Mouse (Mus musculus) urinary bladder, postnatal 36 days (tissue): Measurements from ENCODE around the gene Gm28230.

Experiments used
- DNase-seq, 2 experiments: peaks; one replicate each; pipeline ENCODE4 v3.0.0; 2022; ENCODE audit warnings: low spot score in 2 of 2, mixed read lengths in 1 of 2

Gene Gm28230

GRCm38 (mm10) chr2:74691022-74691951, 35.2 kb upstream of the Gm28230 start, which contains the start of gene Hoxd10:
Hoxd10 (plus strand) TSS chr2:74691924.
- DNase-seq = peak; percentile 72 to 85

- no peak for DNase-seq
These were observed 34.3 kb upstream of the Gm28230 start for GRCm38 (mm10) chr2:74691995-74692807.

DNA sequence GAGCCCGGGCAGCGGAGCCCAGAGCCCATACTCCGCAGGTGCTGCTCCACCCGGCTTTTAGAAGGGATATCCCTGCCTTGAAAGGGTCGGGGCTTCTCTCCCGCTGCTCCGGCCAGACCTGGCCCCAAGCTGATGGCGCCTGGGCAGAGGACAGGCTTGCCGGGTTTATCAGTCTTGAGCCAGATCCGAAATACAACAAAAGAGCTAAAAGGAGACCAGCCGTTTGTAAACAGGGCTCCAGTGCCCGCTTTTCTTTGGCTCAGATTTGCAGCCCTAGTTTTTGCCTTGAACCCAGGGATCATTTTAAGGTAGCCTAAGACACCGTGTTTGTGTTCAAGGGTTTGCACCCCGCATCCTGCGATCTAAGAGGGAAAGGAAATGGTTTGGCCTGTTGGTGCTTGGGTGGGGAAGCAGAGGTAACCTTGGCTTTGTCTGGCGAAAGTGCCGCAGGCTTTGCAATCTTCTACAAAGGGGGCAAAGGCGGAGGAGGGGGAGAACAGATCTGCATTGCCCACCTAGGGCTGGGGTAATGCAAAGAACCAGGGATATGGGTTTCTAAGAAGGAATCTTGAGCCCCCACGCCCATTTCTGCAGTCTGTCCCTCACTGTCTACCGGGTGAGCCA, 33.6 kb upstream of the Gm28230 start:
- no peak for DNase-seq

GRCm38 (mm10) chr2:74693432-74693827, 33.1 kb upstream of the Gm28230 start:
- DNase-seq = no peak

DNA sequence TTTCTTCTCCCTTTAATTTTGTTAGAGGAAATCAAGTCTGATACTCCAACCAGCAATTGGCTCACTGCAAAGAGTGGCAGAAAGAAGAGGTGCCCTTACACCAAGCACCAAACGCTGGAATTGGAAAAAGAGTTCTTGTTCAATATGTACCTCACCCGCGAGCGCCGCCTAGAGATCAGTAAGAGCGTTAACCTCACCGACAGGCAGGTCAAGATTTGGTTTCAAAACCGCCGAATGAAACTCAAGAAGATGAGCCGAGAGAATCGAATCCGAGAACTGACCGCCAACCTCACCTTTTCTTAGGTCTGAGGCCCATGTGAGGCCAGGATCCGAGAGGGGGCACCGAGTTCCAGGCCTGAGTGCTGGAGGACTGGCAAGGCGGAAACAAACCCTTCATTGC, 32.5 kb upstream of the Gm28230 start:
- no peak for DNase-seq

DNA sequence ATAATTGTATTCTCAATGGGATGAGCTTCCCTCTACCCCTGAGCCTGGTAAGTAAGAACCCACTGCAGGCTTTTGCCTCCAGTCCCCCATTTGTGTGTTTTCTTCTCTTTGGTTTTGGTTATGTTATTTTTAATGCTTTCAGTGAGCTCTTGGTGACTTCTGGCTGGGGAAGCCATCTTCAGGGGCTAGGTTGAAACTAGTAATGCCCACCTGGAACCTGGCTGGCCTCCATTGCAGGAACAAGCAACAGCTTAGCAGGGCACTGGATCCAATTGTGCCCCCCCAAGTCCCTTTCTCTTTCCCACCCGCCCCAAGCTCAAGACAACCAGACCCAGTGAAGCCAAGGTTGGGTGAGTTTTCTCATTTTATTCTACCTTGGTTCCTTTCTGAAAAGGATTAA, 31.1 kb upstream of the Gm28230 start:
- no peak for DNase-seq

GRCm38 (mm10) chr2:74695813-74696430, 30.6 kb upstream of the Gm28230 start:
- DNase-seq = no peak

- no peak for DNase-seq
These were observed 29.8 kb upstream of the Gm28230 start for GRCm38 (mm10) chr2:74696442-74697335.

- peak; percentile 75 to 79 for DNase-seq
These were observed 28.9 kb upstream of the Gm28230 start, which contains the start of gene Hoxd9 for GRCm38 (mm10) chr2:74697567-74698121. Hoxd9 (plus strand) TSS chr2:74697727.

GRCm38 (mm10) chr2:74698201-74699052, 28.1 kb upstream of the Gm28230 start:
- peak in 1 of 2 experiments; percentile 46 for DNase-seq

DNA sequence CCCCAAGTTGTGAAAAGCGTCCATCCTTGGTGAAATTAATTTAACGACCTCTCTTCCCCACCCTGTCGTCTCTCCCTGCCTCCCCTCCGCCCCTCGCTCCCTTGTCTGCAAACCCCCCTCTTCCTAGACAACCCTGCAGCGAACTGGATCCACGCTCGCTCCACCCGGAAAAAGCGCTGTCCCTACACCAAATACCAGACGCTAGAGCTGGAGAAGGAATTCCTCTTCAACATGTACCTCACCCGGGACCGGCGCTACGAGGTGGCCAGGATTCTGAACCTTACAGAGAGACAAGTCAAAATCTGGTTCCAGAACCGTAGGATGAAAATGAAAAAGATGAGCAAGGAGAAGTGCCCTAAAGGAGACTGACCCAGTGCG, 27.5 kb upstream of the Gm28230 start:
- no peak for DNase-seq

DNA sequence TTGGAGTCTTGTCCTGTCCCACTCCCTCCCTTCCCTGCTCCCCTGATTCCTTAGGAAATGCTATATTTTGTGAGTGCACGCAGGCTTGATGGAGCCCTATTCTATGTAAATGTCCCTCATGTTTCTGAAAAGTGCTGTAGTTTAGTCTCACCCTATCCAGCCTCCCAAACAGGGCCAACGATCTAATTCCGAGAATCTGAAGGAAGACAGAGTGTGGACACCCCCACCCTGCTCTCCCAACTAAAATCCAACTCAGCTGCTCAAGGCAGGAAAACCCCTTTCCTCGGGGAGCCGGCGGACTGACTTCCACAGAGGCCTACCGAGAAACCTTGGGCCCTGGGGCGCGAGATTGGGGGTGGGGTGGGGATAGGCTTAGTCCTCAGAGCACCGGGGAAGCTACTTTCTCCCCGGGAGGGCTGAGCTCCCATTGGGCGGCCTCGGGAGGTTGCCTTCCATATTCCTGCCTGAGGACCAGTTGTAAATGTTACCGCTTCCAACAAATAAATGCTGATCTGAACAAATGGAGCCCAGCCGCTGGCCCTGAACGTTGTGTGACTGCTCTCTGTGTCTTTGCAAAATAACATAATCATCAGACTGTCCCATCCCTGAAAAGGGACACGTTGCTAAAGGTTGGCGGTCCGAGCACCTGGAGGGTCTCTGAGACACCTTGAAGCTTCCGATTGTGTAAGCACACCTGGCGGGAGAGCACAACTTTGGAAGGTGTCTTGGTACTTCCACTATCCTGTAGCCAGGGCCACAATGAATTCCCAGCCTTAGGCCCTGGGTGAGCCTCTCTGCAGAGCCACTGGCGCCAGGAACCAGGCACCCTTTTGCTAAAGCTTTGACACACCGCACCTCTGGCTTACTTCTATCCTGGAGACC, 26.6 kb upstream of the Gm28230 start:
- no peak for DNase-seq

DNA sequence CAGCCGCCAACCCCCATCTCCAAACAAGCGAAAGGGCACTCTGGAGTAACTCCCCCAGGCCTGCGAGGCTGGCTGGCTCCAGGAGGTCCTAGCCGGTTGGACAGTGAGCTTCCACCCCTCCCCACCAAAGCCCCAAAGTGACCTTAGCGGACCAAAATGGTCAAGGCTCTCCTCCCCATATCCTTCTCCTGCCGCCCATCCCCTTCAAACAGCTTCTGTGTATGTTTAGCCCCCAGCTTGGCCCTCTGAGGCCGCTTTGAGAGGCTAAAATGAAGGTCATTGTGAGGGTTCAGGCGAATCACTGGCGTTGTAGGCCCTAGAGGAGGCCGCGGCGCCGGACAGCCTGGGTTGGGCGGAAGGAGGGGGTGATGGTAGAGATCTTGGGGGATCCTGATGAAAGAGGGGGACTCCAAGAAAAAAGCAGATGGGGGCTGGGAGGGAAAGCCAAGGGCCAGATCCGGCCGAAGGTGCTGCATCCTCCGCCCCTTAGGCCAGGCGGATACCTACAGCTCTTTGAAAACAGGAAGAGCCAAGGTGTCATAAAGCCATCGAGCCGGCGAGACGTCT, 25.9 kb upstream of the Gm28230 start:
- no peak for DNase-seq

- DNase-seq = peak; percentile 74 to 83
These were observed 24.3 kb upstream of the Gm28230 start for GRCm38 (mm10) chr2:74701949-74702819.

GRCm38 (mm10) chr2:74702820-74703219, 23.7 kb upstream of the Gm28230 start:
- no peak for DNase-seq

DNA sequence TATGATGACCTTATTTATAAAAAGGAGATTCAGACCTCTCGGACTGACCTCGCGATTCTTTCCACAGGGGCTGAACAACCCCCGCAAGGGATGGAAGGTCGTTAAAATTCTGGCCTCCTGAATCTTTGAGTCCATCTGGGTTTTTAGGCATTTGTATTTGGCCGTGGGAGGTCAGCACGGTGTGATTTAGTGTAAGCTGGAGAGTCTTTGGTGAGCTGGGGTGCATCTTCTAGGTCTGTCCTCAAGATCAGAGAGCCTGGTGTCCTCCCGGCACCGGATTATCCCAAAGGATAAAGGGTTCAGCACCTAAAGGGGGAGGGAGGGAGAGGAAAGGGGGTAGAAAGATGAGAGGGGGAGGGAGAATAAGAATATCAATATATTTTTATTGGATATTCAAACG, 23.2 kb upstream of the Gm28230 start:
- no peak for DNase-seq
